Mouse (Mus musculus) mature B cell (primary cell): ENCODE results near the gene Ugt1a6a.
"Not testable (repeated sequence)": the region's sequence is repeated elsewhere in the genome, so short reads cannot be mapped to it uniquely, and the experiment has no call there.

Experiments
- in situ Hi-C: fragments of 300-500 bp; cut with MboI; formaldehyde crosslinking; loops from 2 replicates; pipeline ENCODE4 v1.14.3; 2019

The Ugt1a6a gene

DNA sequence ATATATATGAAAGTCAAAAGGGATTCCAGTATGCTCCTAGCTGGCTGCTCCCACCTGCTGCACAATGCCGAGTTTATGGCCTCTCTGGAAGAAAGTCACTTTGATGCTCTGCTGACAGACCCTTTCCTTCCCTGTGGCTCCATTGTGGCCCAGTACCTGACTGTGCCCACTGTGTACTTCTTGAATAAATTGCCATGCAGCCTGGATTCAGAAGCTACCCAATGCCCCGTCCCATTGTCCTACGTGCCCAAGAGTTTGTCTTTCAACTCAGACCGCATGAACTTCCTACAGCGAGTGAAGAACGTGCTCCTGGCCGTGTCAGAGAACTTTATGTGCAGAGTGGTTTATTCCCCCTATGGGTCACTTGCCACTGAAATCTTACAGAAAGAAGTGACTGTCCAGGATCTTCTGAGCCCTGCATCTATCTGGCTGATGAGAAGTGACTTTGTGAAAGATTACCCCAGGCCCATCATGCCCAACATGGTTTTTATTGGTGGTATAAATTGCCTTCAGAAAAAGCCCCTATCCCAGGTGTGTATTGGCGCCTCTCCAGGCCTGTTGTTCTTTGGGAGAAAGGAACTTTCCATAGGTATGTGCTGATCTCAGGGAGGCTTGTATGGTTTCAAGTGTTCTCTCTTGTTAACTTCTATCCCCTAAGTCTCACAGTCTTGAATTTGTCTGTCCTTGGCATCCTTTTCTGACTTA is 77.9 kb downstream of the Ugt1a6a start:
- in situ Hi-C loops = no loop called here

DNA sequence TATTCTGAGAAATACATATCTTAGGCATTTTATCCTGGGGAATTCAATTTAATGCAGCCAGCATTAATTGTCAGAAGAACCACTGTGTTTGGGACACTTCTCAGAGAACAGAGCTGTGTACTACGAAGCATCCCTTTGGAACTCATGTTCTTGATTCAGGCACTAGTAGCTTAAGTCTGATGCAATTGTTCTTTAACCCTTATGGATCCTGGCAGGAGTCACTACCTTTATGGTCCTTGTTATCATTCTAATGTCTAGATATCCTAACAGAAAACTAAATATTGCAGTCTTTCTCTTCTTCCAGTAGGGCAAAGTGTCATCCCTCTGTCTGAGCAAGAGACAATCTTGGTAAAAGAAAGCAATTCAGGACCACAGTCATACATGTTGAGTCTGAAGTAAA is 78.5 kb downstream of the Ugt1a6a start:
- in situ Hi-C loops = no loop called here

DNA sequence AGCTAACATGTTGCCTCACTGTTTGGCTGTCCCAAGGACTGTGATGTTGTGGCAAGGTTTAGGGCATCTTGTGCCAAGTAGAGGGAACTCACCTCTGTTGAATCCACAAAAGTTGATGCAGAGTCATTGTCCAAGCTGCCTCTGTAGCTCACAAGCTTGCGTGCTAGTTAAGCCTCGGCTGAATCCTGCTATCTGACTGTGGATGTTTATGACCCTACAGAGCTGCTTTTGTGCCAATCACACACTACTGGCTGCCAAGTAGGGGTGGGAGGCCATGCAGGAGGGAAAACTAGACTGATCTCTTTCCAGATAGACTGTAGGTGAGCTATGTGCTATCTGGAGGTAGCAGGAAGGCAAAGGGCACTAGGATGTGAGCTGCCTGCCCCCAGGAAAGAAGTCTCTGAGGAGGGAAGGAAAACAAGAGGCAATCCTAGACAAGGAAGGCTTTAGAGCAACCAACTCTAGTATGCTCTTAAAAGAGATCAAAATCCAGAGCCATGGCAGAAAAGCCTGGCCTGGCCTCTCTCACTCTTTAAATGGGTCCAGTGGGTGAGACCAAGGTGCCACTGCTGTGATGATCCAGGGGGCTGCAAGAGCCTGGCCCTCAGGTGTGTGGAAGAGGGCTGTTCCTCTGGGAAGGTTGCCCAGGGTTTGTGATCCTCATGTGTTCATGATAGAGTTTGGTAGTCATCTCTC is 79.3 kb downstream of the Ugt1a6a start:
- in situ Hi-C loops = no loop called here

DNA sequence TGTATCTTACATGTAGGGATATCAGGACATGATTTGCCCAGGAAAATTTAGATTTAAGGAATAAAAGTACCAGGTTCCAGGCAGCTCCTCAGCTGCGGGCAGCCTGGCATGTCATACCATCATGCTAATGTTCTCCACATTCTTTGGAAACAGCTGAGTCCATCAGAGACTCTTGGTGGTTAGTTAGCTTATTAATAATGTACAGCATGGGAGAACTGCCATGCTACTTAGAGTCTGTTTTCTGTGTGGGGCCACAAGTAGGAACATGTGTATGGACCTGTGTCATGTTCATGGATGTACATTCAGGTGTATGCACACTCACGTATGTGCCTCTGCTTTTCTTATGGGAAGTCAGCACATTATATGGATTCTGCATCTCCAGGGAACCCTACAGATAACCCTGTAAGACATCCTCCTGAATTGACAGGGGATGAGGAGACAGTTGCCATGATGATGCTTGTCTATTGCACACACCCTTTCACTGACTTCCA is 79.9 kb downstream of the Ugt1a6a start:
- in situ Hi-C loops = no loop called here

DNA sequence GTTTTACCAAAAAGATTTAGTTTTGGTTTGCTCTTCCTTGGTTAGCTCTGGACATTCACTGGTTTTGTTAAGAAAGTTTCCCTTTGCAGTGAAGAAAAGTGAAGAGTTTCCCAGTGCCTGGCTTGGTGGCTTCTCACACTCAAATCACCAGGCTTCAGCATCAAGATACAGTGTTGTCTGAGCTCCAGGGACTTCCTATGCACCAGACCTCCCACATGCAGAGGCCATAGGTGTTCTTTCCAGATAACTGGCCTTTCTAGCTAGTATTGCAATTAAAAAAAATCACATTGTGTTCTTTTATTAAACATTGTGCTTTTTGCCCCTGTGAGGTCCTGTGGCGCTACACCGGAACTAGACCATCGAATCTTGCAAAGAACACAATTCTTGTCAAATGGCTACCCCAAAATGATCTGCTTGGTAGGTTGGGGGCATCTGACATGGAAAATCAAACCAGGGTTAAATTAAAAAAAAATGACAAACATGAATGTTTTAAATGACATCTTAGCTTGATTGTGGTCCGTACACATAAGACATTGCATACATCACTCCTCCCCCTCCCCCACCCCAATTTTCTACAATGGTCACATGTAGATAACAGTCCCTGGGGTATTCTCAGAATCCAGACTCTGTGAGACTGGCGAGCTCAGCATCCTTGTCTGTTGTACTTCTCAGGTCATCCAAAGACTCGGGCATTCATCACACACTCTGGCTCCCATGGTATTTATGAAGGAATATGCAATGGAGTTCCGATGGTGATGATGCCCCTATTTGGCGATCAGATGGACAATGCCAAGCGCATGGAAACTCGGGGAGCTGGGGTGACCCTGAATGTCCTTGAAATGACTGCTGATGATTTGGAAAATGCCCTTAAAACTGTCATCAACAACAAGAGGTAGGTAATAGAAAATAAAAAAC is 81.1 kb downstream of the Ugt1a6a start:
- in situ Hi-C loops = no loop called here

DNA sequence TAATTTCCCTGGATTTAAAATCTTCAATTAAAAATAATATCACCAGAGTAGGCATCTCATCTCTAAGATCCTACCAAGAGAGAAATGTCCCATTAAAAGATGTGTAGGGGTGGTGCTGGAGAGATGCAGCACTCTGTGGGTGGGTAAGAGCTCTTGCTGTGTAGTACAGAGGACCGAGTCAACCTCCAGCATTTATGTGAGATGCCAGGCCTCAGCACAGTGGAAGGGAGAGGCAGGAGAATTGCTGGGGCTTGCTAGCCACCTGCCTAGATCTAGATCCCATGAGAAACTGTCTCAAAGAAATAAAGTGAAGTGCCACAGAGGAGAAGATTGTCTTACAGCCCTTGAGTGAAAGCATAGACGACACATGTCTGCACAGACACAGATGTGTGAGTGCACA is 81.9 kb downstream of the Ugt1a6a start:
- in situ Hi-C loops = no loop called here

DNA sequence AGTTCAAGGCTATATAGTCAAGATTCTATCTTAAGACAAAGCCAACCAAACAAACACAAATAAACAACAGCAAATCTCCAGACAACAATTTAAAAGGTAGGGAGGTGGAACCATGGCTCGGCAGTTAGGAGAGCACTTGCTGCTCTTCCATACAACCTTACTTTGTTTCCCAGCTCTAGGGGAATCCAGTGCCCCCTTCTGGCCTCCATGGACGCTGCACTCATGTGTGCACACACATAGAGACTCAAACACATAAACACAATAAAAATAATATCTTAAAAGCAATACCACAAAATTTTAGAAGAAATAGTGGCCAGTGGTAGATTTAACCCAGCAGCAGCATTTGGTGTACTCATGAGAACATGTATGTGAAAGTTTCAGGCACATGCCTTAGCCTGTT is 82.5 kb downstream of the Ugt1a6a start:
- in situ Hi-C loops = no loop called here

DNA sequence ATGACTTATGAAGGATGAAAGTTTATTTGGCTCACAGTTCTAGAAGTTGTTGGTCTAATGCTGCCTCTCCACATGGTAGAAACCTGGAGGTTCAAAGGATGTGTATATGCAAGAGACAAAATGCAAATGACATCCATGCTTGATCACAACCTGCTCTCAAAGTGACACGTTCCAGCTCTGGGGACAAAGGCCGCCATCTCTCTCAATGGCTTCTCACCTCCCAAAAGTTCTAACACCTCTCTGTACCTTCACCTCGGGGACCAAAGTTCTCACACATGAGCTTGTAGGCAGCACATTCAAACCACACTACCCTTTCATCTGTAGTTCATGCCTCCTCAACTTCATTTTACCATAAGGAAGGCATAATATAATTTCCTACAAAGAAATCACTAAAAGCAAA is 83.0 kb downstream of the Ugt1a6a start:
- in situ Hi-C loops = no loop called here

DNA sequence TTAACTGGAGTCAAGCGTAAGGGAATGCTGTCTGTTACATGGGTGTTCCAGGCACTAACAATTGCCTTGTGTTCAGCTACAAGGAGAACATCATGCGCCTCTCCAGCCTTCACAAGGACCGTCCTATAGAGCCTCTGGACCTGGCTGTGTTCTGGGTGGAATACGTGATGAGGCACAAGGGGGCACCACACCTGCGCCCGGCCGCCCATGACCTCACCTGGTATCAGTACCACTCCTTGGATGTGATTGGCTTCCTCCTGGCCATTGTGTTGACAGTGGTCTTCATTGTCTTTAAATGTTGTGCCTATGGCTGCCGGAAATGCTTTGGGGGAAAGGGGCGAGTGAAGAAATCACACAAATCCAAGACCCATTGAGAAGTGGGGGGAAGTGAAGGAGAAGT is 83.4 kb downstream of the Ugt1a6a start:
- in situ Hi-C loops = no loop called here

DNA sequence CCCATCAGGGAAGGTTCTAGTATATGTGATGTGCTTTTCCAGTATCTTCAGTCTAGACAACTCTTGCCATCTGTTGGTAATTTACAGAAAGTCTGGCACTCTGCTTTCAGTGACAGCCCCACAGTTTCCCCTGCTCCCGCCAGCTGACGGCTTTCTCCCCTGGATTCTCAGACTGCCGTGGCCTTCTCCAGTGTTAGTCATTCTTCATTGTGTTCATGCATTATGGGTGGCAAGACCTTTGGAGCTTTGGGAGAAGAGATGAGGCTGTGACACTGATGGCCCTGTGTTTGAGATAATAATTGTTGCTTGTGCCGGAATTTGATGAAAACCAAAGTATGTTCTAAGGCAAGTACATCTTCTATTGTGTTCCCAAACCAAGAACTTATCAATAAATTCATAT is 84.0 kb downstream of the Ugt1a6a start:
- in situ Hi-C loops = no loop called here

DNA sequence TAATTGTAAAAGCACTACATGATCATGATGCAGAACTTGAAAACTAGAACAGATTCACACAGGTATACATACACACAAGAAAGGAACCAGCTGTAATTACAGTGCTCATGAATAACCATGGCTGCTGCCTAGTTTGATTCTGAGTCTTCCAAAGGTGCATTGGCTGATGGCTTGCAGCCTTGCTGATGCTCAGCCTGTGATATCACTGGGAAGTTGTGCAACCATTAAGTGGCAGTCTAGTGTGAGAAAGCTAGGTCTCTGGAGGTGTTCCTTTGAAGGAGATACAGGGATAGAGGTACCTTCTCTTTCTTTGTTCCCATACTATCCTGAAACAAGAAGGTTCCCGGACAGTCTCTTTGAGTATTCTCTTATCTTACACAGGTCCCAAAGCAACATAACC is 84.4 kb downstream of the Ugt1a6a start:
- in situ Hi-C loops = no loop called here

DNA sequence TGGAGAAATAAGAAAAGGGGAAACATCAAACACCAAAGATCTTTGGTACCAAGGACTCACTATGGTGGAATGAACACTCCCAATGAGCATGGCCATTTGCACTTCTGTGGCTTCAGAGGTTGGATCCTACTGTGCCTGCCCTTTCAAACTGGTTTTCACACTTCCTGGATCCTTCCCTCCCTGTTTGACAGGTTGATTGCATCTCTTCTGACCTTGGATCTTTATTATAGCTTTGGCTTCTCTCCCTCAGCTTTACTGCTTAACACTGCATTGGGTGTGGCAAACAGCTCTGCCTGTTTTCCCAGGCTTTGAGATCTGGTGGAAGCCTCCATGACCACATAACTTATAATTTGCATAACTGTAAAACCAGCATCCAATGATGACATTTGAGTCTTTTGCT is 85.7 kb downstream of the Ugt1a6a start:
- in situ Hi-C loops = no loop called here

DNA sequence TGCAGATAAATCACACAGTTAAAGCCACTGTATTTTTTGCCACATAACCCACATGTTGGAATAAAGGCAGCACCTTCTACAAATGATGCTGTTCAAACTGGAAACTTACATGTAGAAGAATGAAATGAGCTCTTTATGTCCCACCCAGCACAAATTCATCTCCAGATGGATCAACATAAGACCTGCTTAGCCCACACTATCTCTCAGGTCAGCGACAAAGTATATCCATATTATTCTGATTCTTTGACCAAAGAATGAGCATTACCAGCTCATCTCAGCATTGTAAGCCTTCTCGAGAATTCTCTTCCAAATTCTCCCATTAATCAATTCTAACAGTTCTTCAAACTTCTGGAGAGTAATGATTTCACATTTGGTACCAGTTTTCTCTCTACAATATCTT is 87.6 kb downstream of the Ugt1a6a start:
- in situ Hi-C loops = no loop called here

DNA sequence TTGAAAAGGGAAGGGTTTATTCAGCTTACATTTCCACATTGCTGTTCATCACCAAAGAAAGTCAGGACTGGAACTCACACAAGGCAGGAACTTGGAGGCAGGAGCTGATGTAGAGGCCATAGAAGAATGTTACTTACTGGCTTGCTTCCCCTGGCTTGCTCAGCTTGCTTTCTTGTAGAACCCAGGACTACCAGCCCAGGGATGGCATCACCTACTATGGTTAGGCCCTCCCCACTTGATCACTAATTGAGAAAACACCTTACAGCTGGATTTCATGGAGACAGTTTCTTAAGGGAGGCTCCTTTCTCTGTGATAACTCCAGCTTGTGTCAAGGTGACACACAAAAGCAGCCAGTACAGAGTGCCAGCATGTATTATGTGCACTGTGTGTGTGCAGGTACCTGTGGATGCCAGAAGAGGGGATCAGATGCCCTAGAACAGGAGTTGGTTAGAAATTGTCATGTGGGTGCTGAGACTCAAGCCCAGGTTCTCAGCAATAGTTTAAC is 88.5 kb downstream of the Ugt1a6a start:
- in situ Hi-C loops = not testable (repeated sequence)

DNA sequence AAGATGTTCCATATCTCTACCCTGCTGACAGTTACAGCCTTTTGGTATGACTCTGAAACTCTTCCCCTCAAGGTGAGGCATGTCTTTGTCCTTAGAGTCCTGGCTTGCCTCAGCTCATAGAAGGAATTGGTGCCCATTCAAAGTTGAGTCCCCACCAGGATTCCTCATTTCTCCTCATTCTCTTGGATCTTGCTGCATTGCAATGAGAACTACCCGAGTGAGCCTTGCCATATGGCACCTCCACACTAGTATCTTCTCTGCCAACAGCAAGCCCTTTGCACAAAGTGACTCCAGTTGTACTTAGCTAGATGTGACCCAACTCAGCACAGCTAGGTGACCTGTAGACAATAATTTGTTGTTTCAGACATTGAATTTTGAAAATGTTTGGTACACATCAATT is 89.0 kb downstream of the Ugt1a6a start:
- in situ Hi-C loops = no loop called here

DNA sequence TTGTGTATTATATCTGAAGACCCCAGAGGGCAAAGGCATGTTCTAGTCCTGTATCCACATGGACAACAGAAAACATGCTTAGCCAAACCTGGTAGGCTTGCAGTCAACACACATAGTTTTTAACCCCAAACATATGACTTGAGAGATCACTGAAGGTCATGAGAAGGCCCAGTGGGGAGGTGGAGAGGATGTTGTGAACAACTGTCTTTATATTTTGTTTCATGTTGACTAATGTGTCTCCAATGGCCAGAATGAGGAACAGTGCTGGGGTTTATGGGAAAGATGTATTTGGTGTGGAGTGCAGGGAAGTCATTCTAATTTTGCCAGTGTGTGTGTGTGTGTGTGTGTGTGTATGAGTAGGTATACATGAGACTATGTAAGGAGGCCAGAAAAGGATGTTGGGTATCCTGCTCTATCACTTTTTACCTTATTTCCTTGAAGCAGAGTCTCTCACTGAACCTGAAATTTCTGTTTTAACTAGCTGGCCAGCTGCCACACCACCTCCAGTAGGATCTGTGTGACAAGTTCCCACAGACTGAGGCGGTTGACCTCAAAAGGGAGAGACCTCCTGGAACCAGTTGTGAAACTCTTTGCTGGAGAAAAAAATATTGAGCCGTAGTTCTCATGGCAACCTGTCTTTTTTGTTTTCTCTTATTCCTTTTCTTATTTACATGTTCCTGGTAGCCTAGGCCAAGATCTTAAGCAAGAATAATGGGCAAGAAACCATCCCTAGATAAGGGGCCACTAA is 89.6 kb downstream of the Ugt1a6a start:
- in situ Hi-C loops = no loop called here

DNA sequence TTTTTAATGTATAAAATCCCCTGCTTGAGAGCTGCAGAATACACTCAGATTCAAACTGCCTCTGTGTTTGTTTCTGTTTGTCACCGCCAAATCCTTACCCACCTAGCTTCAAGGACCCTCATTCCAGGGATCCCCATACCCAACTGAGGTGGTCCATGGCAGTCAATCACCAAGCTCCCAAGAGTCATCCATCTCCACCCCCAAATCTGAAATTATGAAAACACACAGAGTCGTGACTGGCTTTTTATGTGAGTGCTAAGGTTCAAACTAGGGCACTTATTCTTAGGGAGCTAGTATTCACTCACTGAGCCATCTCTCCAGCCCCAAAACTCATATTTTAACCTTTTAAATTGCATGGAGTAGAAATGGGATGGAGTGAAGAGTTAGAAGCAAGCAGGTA is 90.7 kb downstream of the Ugt1a6a start:
- in situ Hi-C loops = not testable (repeated sequence)

DNA sequence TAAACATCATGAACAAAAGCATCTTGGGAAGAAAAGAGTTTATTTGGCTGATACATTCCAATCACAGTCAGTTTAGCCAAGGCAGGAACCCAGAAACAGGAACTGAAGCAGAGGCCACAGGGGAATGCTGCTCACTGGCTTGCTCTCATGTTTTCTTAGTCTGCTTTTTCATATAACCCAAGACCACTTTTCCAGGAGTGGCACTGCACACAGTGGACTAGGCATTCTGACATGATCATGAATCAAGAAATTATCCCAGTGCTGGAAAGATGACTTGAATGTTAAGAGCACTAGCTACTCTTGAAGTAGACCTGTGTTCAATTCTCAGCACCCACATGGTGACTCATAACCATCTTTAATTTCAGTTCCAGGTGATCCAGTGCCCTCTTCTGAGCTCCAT is 91.1 kb downstream of the Ugt1a6a start:
- in situ Hi-C loops = no loop called here

DNA sequence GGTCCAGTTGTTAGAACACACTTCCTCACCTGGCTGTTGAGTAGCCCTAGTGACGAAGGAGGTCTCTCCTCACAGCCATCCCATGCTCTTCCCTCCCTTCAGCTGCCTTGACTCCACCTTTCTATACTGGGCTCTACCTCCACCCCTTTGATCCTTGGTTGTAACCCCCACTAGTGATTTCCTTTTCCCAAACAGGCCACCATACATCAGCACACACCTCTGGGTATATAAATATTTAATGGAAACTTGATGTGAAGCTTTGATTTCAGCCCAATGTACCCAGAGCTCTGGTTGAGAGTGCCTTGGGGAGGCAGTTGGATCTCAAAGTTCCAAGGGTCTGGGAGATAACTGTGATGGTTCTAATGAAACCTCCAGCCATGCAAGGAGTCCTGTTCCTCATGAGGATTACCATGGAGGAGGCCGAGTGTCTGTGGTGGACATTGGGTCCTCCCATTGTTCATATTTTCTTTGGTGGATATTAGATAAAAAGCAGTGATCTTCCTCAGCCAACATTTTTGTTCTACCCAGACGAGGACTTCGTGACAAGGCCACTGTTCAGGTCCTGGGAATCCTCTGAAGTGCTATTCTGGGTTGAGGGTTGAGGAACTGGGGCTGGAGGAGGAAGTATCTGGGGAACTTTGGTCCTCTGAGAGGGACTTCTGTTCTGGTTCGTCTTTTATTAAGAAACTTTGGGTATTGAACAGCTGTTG is 92.2 kb downstream of the Ugt1a6a start, which contains the start of gene Mroh2a:
Mroh2a (plus strand) TSS at position 317 of the 710 bp plus-strand sequence.
- in situ Hi-C loops = no loop called here

DNA sequence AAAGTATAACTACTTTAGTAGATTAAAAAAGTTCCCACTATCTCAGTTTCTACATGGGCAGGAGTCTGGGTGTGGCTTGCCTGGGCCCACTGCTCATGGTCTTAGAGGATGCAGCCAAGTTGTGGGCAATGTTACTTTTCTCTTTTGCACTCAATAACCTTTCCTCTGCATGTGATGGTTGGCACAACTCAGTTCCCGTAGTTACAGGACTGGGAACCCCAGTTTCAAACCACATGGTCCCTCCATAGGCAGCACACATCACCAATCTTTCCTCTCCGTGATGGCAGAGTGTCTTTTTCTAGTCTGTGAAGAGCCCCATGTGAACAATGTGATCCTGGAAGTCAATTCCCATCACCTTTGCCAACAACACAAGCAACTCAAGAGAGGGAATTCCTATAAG is 92.9 kb downstream of the Ugt1a6a start:
- in situ Hi-C loops = no loop called here

DNA sequence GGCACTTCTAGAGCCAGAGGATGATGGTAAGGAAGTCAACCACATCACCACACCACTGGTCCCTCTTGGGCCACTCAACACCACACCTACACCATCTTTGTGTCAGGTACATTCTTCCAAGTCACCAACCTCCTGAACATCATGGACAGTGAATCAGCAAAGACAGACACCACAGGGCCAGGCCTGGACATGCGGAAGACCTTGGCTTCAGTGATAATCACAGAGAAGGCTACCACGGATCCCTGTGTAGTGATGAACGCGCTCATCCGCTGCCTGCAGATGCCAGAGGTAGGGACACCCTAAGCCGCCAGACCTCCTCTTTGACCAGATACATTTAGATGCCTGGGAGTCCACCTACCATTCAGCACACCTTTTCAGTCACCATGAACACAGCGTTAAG is 93.5 kb downstream of the Ugt1a6a start:
- in situ Hi-C loops = no loop called here
